Mouse (Mus musculus) neural tube, embryonic 14.5 days (tissue): Measurements from ENCODE around the gene Plac9a. TPM values are rescaled to one million over a fixed set of nuclear protein-coding genes. Genes with fewer than 3 reads are reported as not detected.

Experiments used
- ATAC-seq: fragments of 200-750 bp; cut with Nextera tagmentation; 2 replicates; pipeline ENCODE4 v1.8.0; 2017; ENCODE audit warnings: low read depth, mild to moderate bottlenecking, moderate TSS enrichment, moderate library complexity
- H3K27ac ChIP-seq: fragments of 300-500 bp; sonication (generic); 2 replicates; pipeline ENCODE4 v1.5.1; 2014; ENCODE audit warnings: low read depth, mild to moderate bottlenecking, control low read depth, low read length, moderate library complexity, mixed read lengths
- H3K27me3 ChIP-seq: fragments of 300-500 bp; sonication (generic); 2 replicates; pipeline ENCODE4 v1.6.1; 2014; ENCODE audit warnings: low read length; ENCODE audit not compliant: control insufficient read depth, insufficient read depth
- H3K36me3 ChIP-seq: fragments of 300-500 bp; sonication (generic); 2 replicates; pipeline ENCODE4 v1.6.1; 2014; ENCODE audit warnings: low read length, mixed read lengths; ENCODE audit not compliant: control insufficient read depth, insufficient read depth
- H3K4me1 ChIP-seq: fragments of 300-500 bp; sonication (generic); 2 replicates; pipeline ENCODE4 v1.6.1; 2014; ENCODE audit warnings: low read length; ENCODE audit not compliant: control insufficient read depth, insufficient read depth
- H3K4me2 ChIP-seq: fragments of 300-500 bp; sonication (generic); 2 replicates; pipeline ENCODE4 v1.6.1; 2014; ENCODE audit warnings: mild to moderate bottlenecking, low read depth, low read length, control low read depth
- H3K4me3 ChIP-seq: fragments of 300-500 bp; sonication (generic); 2 replicates; pipeline ENCODE4 v1.5.1; 2014; ENCODE audit warnings: low read depth, low read length, control low read depth, mixed read lengths
- H3K9ac ChIP-seq: fragments of 300-500 bp; sonication (generic); replicated peaks from 2 replicates; pipeline ENCODE4 v1.6.1; 2014; ENCODE audit warnings: low read depth, mild to moderate bottlenecking, control low read depth, low read length, mixed read lengths
- H3K9me3 ChIP-seq: fragments of 300-500 bp; sonication (generic); 2 replicates; pipeline ENCODE4 v1.6.1; 2016; ENCODE audit warnings: low read length; ENCODE audit not compliant: control insufficient read depth
- WGBS: fragments of 180-500 bp; shearing (Covaris S2); extraction: QIAGEN DNeasy Blood & Tissue Kit; methylation state at CpG from one replicate; pipeline ENCODE4 v1.1.7; 2014; 5-methylcytosine and 5-hydroxymethylcytosine counted together
- polyA plus RNA-seq: library from polyadenylated mRNA; unstranded; fragments of >200 nt; fragmentation: Nextera tagmentation; extraction: Ambion mirVana; gene quantifications from 2 replicates; pipeline ENCODE4 v1.2.1, GENCODE M21; 2014

Plac9a gene
- polyA plus RNA-seq, 1 experiment from 2014 or later, result not detected

DNA sequence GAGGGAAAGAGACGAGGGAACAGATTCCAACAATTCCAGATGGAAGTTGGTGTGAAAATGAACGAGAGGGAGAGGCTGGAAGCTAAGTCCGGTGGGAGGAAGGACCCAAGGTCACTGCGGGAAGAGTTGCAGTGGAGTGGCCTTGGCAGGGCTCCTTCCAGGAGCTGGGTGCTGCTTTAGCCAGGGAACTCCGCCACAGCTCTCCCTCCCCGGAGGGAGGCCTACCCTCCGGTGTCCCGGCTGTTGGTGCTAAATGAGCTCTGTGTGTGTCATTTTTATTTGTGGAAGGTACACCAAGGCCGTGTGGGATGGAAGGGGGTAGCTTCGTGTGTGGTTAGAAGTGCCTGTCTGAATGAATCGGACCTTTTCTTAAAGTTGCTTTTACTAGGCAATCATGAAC is 36.1 kb downstream of the Plac9a start:
- H3K36me3 ChIP-seq, result no peaks in the 10 kb centered on the region
- no peak overlapping the region for H3K4me2 ChIP-seq
- H3K27ac ChIP-seq, result no peak overlapping the region
- H3K9me3 ChIP-seq, result no peaks in the 10 kb centered on the region
- no peak overlapping the region for H3K4me3 ChIP-seq
- no peak overlapping the region for H3K9ac ChIP-seq
- H3K4me1 ChIP-seq, result no peaks in the 10 kb centered on the region
- no peak for ATAC-seq
- H3K27me3 ChIP-seq, result no peaks in the 10 kb centered on the region
- 84% methylated on average over 11 of the region's 11 CpGs for WGBS

DNA sequence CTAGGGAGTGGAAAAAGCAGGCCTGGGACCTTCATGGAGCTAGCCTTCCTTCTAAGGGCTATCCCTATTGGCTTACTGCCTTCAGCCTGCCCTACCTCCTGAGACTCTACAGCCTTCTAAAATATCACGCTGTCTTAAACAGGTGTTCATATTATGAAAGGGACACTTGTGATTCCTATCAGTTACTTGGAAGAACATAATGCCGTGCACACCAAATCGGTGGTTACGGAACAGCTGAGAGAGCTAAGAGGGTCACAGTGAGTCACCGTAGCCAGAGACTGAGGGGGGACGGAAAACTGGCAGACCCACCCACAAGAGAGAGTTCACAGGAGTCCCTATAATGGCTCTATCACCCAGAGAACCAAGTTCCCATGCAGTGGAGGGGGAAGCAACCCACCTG is 36.5 kb downstream of the Plac9a start:
- Histone ChIP-seq H3K4me2 (no peak overlapping the region), H3K27ac (no peak overlapping the region), H3K27me3 (no peaks in the 10 kb centered on the region), H3K9ac (no peak overlapping the region), H3K4me3 (no peak overlapping the region), H3K36me3 (no peaks in the 10 kb centered on the region), H3K9me3 (no peaks in the 10 kb centered on the region), H3K4me1 (no peaks in the 10 kb centered on the region)
- WGBS, result 89% methylated on average over 6 of the region's 6 CpGs
- ATAC-seq, result no peak

DNA sequence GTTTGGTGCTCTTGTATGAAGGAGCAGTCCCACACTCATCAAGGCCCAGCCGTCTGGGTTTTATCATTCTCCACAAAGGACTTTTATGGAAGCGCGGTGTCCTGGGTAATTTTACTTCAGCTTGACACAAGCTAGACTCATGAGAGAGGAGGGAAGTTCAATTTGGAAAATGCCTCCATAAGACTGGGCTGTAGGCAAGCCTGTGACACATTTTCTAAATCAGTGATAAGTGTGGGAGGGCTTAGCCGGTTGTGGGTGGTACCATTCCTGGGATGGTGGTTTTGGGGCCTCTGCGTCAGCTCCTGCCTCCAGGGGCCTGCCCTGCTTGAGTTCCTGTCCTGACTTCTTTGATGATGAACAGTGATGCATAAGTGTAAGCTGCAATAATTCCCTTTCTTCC is 37.6 kb downstream of the Plac9a start:
- H3K36me3 ChIP-seq, result no peaks in the 10 kb centered on the region
- H3K9me3 ChIP-seq, result no peaks in the 10 kb centered on the region
- no peaks in the 10 kb centered on the region for H3K4me1 ChIP-seq
- H3K9ac ChIP-seq, result no peak overlapping the region
- ATAC-seq, result no peak
- H3K27me3 ChIP-seq, result no peaks in the 10 kb centered on the region
- no peak overlapping the region for H3K27ac ChIP-seq
- WGBS, result 88% methylated on average over 5 of the region's 5 CpGs
- no peak overlapping the region for H3K4me3 ChIP-seq
- H3K4me2 ChIP-seq, result no peak overlapping the region

DNA sequence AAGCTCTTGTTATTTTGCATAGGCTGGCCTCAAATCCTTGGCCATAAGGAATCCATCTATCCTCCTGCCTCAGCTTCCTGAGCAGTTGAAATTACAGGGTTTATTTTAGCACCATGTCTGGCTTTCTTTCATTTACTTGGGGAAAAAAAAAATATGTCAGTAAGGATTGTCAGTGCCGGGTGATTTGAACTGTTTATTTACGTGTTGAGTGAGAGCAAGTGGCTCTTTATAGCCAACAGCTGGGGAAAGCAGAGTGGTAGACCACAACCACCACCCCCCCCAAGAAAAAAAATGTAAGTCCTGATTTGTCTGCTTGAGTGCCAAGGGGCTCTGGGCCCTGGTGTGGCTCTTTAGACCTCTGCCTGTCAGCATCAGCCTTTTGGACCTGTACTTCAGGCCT is 39.2 kb downstream of the Plac9a start:
- WGBS, result 78% methylated on average over 2 of the region's 2 CpGs

DNA sequence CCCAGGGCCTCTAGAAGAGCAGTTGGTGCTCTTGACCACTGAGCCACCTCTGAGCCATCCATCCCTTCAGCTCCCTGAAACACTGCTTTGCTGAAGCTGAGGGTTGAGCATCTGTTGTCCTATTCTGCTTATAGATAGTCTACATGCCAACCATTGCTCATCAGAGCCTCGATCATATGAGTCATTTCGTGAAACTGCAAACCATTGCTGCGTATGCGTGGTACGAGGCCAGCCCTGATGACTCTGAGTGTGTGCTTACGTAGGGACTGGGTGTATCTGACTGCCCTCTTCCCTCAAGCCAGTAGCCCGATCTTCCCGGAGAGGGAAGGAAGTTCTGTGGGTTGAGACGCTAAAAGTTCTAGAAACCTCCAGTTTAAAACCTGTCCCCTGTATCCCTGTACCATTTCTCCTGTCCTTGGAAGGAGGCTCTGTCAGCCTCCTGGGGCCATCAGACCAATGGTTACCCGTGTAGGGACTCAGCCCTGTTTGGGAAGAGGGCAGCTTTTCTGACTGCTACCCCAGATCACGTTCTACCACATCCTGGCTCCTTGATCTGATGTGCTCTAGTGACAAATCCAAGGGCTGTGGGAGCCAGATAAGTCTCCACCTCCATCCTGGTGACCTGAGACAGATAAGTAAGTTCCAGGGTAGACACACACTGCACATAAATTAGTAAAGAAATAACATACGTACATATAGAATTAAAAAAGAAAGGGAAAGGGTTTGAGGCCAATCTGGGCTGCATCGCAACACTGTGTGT is 40.9 kb downstream of the Plac9a start:
- Histone ChIP-seq H3K4me1 (no peaks in the 10 kb centered on the region), H3K4me2 (no peak overlapping the region), H3K9me3 (no peaks in the 10 kb centered on the region), H3K9ac (no peak overlapping the region), H3K27me3 (no peaks in the 10 kb centered on the region), H3K27ac (no peak overlapping the region), H3K36me3 (no peaks in the 10 kb centered on the region), H3K4me3 (no peak overlapping the region)
- no peak for ATAC-seq
- WGBS, result 93% methylated on average over 13 of the region's 13 CpGs

More for the DNA sequence above, 39.2 kb downstream of the Plac9a start:
- no peaks in the 10 kb centered on the region for H3K9me3 ChIP-seq
- H3K27me3 ChIP-seq, result no peaks in the 10 kb centered on the region
- H3K9ac ChIP-seq, result no peak overlapping the region
- H3K4me2 ChIP-seq, result no peak overlapping the region
- H3K4me1 ChIP-seq, result no peaks in the 10 kb centered on the region
- no peak overlapping the region for H3K4me3 ChIP-seq
- ATAC-seq, result no peak
- no peak overlapping the region for H3K27ac ChIP-seq
- no peaks in the 10 kb centered on the region for H3K36me3 ChIP-seq

DNA sequence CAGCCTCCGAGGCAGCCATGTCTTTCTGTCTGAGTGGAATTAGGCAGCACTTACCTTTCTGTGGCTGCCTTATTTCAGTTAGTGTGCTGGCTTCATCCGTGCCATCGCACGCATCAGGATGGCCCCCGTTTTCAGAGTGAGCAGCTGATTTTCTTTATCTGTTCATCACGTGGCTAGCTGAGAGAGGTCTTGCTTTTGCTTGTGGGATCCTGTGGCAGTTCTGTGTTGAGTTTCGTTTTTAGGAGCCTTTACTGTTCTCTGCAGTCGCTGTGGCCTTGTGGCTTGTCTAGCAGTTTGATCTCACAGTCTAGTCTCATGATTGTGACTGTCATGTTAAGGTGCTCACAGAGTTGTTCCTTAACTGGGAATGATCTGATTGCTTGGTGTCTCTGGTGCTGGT is 45.0 kb downstream of the Plac9a start:
- Histone ChIP-seq H3K9ac (no peak overlapping the region), H3K9me3 (no peaks in the 10 kb centered on the region), H3K27ac (no peak overlapping the region), H3K4me2 (no peak overlapping the region), H3K36me3 (no peaks in the 10 kb centered on the region), H3K4me3 (no peak overlapping the region), H3K27me3 (no peaks in the 10 kb centered on the region), H3K4me1 (no peaks in the 10 kb centered on the region)
- WGBS, result 87% methylated on average over 8 of the region's 8 CpGs
- ATAC-seq, result no peak

DNA sequence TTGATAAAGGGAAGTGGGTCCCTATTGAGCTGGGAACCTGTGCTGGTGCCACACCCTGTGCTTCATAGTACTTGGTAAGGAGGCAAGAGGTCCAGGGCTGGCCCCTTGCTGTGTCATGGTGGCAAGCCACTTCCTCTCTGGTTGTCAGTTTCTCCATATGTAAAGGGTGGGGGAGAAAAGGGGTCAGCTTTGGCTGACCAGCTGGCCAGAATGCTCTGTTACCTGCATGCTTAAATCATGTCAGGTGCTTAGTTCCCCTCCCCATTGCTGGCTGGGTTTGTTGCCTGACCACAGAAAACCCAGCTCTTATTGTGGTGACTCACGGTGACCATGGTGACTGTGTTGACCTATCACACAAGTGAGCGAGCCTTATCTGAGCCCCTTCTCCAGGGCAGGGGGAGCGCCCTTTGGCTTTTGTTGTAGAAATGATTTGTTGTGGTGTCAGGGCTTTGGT is 45.7 kb downstream of the Plac9a start:
- H3K27ac ChIP-seq, result no peak overlapping the region
- no peaks in the 10 kb centered on the region for H3K4me1 ChIP-seq
- no peaks in the 10 kb centered on the region for H3K9me3 ChIP-seq
- H3K36me3 ChIP-seq, result no peaks in the 10 kb centered on the region
- H3K27me3 ChIP-seq, result no peaks in the 10 kb centered on the region
- H3K9ac ChIP-seq, result no peak overlapping the region
- 45% methylated on average over 3 of the region's 3 CpGs for WGBS
- no peak overlapping the region for H3K4me3 ChIP-seq
- no peak overlapping the region for H3K4me2 ChIP-seq
- no peak for ATAC-seq

DNA sequence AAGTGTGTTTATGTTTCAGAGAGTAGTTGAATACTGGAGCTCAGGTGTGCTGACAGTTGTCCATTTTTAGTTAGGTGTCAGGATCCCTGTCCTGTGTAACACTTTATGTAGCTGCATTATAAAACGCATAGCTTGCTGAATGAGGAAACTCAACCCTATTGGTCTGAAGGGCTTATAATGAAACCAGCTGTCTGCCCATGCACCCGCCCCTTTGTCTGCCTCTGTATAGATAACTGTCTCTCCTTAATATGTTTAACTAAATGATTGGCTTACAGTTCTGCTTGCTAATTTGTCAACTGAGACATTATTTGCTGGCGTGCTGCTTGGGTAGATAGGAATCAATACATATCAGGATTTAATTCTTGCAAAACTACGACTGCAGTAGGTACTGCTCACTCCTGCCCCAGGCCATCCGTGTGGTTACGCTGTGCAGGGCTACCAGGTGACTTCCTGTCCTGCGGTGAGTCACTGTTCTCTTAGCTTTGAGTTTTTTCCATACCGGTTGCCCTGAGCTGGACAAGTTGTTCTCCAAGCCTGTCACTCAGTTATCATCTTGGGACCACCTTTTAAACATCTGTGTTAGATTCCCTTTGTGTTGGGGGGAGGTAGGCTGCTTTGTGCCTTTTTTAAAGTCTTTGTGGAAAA is 47.5 kb downstream of the Plac9a start:
- no peaks in the 10 kb centered on the region for H3K4me1 ChIP-seq
- no peaks in the 10 kb centered on the region for H3K9me3 ChIP-seq
- H3K9ac ChIP-seq, result no peak overlapping the region
- no peaks in the 10 kb centered on the region for H3K27me3 ChIP-seq
- 80% methylated on average over 8 of the region's 8 CpGs for WGBS
- ATAC-seq, result no peak
- H3K4me3 ChIP-seq, result no peak overlapping the region
- H3K4me2 ChIP-seq, result no peak overlapping the region
- H3K36me3 ChIP-seq, result no peaks in the 10 kb centered on the region
- no peak overlapping the region for H3K27ac ChIP-seq

DNA sequence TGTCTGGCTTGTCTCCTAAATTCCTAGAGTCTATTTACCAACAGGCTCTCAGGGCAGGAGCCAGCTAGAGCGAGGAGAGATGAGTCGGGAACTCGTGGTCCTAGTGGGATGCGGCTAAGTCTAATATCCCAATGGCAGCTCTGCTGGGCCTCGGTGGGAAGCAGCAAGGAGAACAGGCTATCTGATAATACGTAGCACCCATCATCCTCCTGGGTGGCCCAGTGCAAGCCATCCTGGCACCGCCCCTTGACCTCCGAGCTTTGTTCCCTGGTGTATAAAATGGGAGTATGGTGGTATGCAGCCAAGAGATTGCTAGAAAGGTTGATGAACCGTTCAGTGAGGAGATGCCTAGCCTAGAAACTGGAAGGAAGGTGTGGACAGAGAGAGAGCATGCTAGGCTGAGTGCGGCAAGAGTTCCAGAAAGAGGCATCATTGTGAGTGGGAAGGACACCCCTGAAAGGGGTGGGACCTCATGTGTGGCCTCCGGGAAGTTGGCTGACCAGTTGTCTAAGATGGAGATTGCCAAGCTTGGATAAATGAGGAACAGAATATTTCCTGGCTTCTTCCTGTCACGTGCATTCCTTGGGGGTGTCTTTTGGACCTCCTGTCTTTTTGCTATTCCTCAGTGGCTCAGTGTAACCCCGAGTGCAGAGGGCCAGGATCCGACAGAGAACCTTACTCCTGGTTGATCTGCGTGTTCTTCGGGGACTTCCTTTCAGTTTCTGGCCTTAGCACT is 49.0 kb downstream of the Plac9a start:
- Histone ChIP-seq H3K4me3 (no peak overlapping the region), H3K9ac (no peak overlapping the region), H3K27me3 (no peaks in the 10 kb centered on the region), H3K4me1 (no peaks in the 10 kb centered on the region), H3K9me3 (no peaks in the 10 kb centered on the region), H3K4me2 (no peak overlapping the region), H3K27ac (no peak overlapping the region), H3K36me3 (no peaks in the 10 kb centered on the region)
- no peak for ATAC-seq
- 91% methylated on average over 16 of the region's 16 CpGs for WGBS
